Mouse (Mus musculus) stomach, postnatal 0 days (tissue): Measurements from ENCODE around the gene Lrch3.

Experiments
- CTCF ChIP-seq: IDR thresholded peaks from 2 replicates; pipeline ENCODE4 v1.5.1; 2016; ENCODE audit warnings: antibody characterized with exemption, low read depth, mild to moderate bottlenecking, moderate library complexity
- EP300 ChIP-seq: optimal IDR thresholded peaks from 2 replicates; pipeline ENCODE3; 2016; ENCODE audit warnings: antibody characterized with exemption

GRCm38 (mm10) chr16:33063267-33063666, 149.4 kb downstream of the Lrch3 start:
- TF ChIP-seq EP300 (no peak), CTCF (no peak)
